Mouse (Mus musculus) heart, embryonic 16.5 days (tissue): ENCODE measurements at regions not wholly inside any gene's neighbourhood (a gene's known extent, or its start where the extent isn't known, plus 50 kb on each side); places are given as distances from the start of the nearest gene placed in this dataset.

Experiments used
- ATAC-seq: fragments of 200-750 bp; cut with Nextera tagmentation; replicated peaks from 2 replicates; pipeline ENCODE4 v1.8.0; 2017; ENCODE audit warnings: moderate number of reproducible peaks; ENCODE audit not compliant: insufficient read depth, low FRiP score; ENCODE audit errors: extremely low read depth
- H3K27ac ChIP-seq: fragments of 300-500 bp; sonication (generic); 2 replicates; pipeline ENCODE4 v1.5.1; 2014; ENCODE audit warnings: mild to moderate bottlenecking, low read length, control low read depth, moderate library complexity
- H3K27me3 ChIP-seq: fragments of 300-500 bp; sonication (generic); 2 replicates; pipeline ENCODE4 v1.6.1; 2014; ENCODE audit warnings: low read length, mixed read lengths; ENCODE audit not compliant: control insufficient read depth, insufficient read depth
- H3K36me3 ChIP-seq: fragments of 300-500 bp; sonication (generic); 2 replicates; pipeline ENCODE4 v1.6.1; 2014; ENCODE audit not compliant: control insufficient read depth, insufficient read depth
- H3K4me1 ChIP-seq: fragments of 300-500 bp; sonication (generic); 2 replicates; pipeline ENCODE4 v1.6.1; 2014; ENCODE audit warnings: low read length, mixed read lengths; ENCODE audit not compliant: control insufficient read depth, insufficient read depth
- H3K4me2 ChIP-seq: fragments of 300-500 bp; sonication (generic); 2 replicates; pipeline ENCODE4 v1.6.1; 2014; ENCODE audit warnings: low read depth, mild to moderate bottlenecking, control low read depth, low read length
- H3K4me3 ChIP-seq: fragments of 300-500 bp; sonication (generic); 2 replicates; pipeline ENCODE4 v1.5.1; 2014; ENCODE audit warnings: mild to moderate bottlenecking, control low read depth, low read length
- H3K9ac ChIP-seq: fragments of 300-500 bp; sonication (generic); 2 replicates; pipeline ENCODE4 v1.6.1; 2014; ENCODE audit warnings: low read length, control low read depth
- H3K9me3 ChIP-seq: fragments of 300-500 bp; sonication (generic); replicated peaks from 2 replicates; pipeline ENCODE4 v1.6.1; 2016; ENCODE audit warnings: low read length; ENCODE audit not compliant: control insufficient read depth
- WGBS: fragments of 180-500 bp; shearing (Covaris S2); extraction: QIAGEN DNeasy Blood & Tissue Kit; methylation state at CpG from one replicate; pipeline ENCODE4 v1.1.7; 2014; 5-methylcytosine and 5-hydroxymethylcytosine counted together

- Histone ChIP-seq H3K4me3 (no peak overlapping the region), H3K27me3 (no peaks in the 10 kb centered on the region), H3K27ac (no peak overlapping the region), H3K36me3 (no peaks in the 10 kb centered on the region), H3K9me3 (no peaks in the 10 kb centered on the region), H3K9ac (no peak overlapping the region), H3K4me1 (no peaks in the 10 kb centered on the region), H3K4me2 (no peak overlapping the region)
- WGBS = 89% methylated on average over 16 of the region's 16 CpGs
- no peak for ATAC-seq
Measured at GRCm38 (mm10) chr17:88191930-88192807, 127.1 kb upstream of the Fbxo11 start.

GRCm38 (mm10) chr17:88194693-88195092 lies 129.6 kb upstream of the Fbxo11 start:
- 71% methylated on average over 5 of the region's 5 CpGs for WGBS
- Histone ChIP-seq H3K36me3 (no peaks in the 10 kb centered on the region), H3K4me3 (no peak overlapping the region), H3K27me3 (no peaks in the 10 kb centered on the region), H3K27ac (no peak overlapping the region), H3K4me2 (no peak overlapping the region), H3K9ac (no peak overlapping the region), H3K9me3 (no peaks in the 10 kb centered on the region), H3K4me1 (no peaks in the 10 kb centered on the region)
- no peak for ATAC-seq

GRCm38 (mm10) chr17:88195303-88195702 lies 130.2 kb upstream of the Fbxo11 start:
- Histone ChIP-seq H3K4me3 (no peak overlapping the region), H3K27me3 (no peaks in the 10 kb centered on the region), H3K9me3 (no peaks in the 10 kb centered on the region), H3K27ac (no peak overlapping the region), H3K4me2 (no peak overlapping the region), H3K36me3 (no peaks in the 10 kb centered on the region), H3K9ac (no peak overlapping the region), H3K4me1 (no peaks in the 10 kb centered on the region)
- ATAC-seq = no peak
- WGBS = 69% methylated on average over 2 of the region's 2 CpGs

GRCm38 (mm10) chr17:88195893-88196292 lies 130.8 kb upstream of the Fbxo11 start:
- Histone ChIP-seq H3K27ac (no peak overlapping the region), H3K9me3 (no peaks in the 10 kb centered on the region), H3K4me1 (no peaks in the 10 kb centered on the region), H3K4me2 (no peak overlapping the region), H3K36me3 (no peaks in the 10 kb centered on the region), H3K4me3 (no peak overlapping the region), H3K9ac (no peak overlapping the region), H3K27me3 (no peaks in the 10 kb centered on the region)
- WGBS = 77% methylated on average over 6 of the region's 6 CpGs
- ATAC-seq = no peak

GRCm38 (mm10) chr17:88196322-88196721 lies 131.2 kb upstream of the Fbxo11 start:
- ATAC-seq = no peak
- Histone ChIP-seq H3K4me1 (no peaks in the 10 kb centered on the region), H3K4me2 (no peak overlapping the region), H3K27ac (no peak overlapping the region), H3K27me3 (no peaks in the 10 kb centered on the region), H3K9me3 (no peaks in the 10 kb centered on the region), H3K4me3 (no peak overlapping the region), H3K9ac (no peak overlapping the region), H3K36me3 (no peaks in the 10 kb centered on the region)
- 70% methylated on average over 1 of the region's 1 CpGs for WGBS

GRCm38 (mm10) chr17:88197381-88197780 lies 132.3 kb upstream of the Fbxo11 start:
- no peak for ATAC-seq
- H3K36me3 ChIP-seq = no peaks in the 10 kb centered on the region
- H3K27ac ChIP-seq = no peak overlapping the region
- WGBS = 35% methylated on average over 3 of the region's 3 CpGs
- no peak overlapping the region for H3K4me2 ChIP-seq
- no peaks in the 10 kb centered on the region for H3K9me3 ChIP-seq
- no peaks in the 10 kb centered on the region for H3K27me3 ChIP-seq
- no peaks in the 10 kb centered on the region for H3K4me1 ChIP-seq
- H3K9ac ChIP-seq = no peak overlapping the region
- no peak overlapping the region for H3K4me3 ChIP-seq

- no peak for ATAC-seq
- Histone ChIP-seq H3K9me3 (no peaks in the 10 kb centered on the region), H3K4me2 (no peak overlapping the region), H3K27me3 (no peaks in the 10 kb centered on the region), H3K27ac (no peak overlapping the region), H3K36me3 (no peaks in the 10 kb centered on the region), H3K9ac (no peak overlapping the region), H3K4me3 (no peak overlapping the region), H3K4me1 (no peaks in the 10 kb centered on the region)
- WGBS = 75% methylated on average over 12 of the region's 12 CpGs
Measured at GRCm38 (mm10) chr17:88201249-88201970, 136.3 kb upstream of the Fbxo11 start.

GRCm38 (mm10) chr17:88202214-88202613 lies 137.1 kb upstream of the Fbxo11 start:
- H3K27me3 ChIP-seq = no peaks in the 10 kb centered on the region
- H3K4me3 ChIP-seq = no peak overlapping the region
- H3K27ac ChIP-seq = no peak overlapping the region
- no peak overlapping the region for H3K4me2 ChIP-seq
- ATAC-seq = no peak
- no peaks in the 10 kb centered on the region for H3K4me1 ChIP-seq
- 80% methylated on average over 4 of the region's 4 CpGs for WGBS
- no peaks in the 10 kb centered on the region for H3K36me3 ChIP-seq
- H3K9ac ChIP-seq = no peak overlapping the region
- H3K9me3 ChIP-seq = no peaks in the 10 kb centered on the region

GRCm38 (mm10) chr17:88209565-88209964 lies 144.5 kb upstream of the Fbxo11 start:
- H3K27ac ChIP-seq = no peak overlapping the region
- 62% methylated on average over 1 of the region's 1 CpGs for WGBS
- H3K27me3 ChIP-seq = no peaks in the 10 kb centered on the region
- no peaks in the 10 kb centered on the region for H3K4me1 ChIP-seq
- ATAC-seq = no peak
- H3K36me3 ChIP-seq = no peaks in the 10 kb centered on the region
- H3K4me2 ChIP-seq = no peak overlapping the region
- no peak overlapping the region for H3K9ac ChIP-seq
- H3K9me3 ChIP-seq = no peaks in the 10 kb centered on the region
- no peak overlapping the region for H3K4me3 ChIP-seq
